Mouse (Mus musculus) central nervous system, embryonic 18 days (tissue): ENCODE data around the gene Thegl. TPM values are rescaled to one million over a fixed set of nuclear protein-coding genes. Genes with fewer than 3 reads are reported as not detected.

Source experiments
- polyA plus RNA-seq: library from polyadenylated mRNA; depleted of rRNA; stranded (reverse); fragments of >200 nt; gene quantifications from 2 replicates; pipeline ENCODE4 v1.2.3, GENCODE M21; 2012; rRNA removed

Gene Thegl
- 0.67 and 0.82 TPM in 2 replicates for polyA plus RNA-seq

DNA sequence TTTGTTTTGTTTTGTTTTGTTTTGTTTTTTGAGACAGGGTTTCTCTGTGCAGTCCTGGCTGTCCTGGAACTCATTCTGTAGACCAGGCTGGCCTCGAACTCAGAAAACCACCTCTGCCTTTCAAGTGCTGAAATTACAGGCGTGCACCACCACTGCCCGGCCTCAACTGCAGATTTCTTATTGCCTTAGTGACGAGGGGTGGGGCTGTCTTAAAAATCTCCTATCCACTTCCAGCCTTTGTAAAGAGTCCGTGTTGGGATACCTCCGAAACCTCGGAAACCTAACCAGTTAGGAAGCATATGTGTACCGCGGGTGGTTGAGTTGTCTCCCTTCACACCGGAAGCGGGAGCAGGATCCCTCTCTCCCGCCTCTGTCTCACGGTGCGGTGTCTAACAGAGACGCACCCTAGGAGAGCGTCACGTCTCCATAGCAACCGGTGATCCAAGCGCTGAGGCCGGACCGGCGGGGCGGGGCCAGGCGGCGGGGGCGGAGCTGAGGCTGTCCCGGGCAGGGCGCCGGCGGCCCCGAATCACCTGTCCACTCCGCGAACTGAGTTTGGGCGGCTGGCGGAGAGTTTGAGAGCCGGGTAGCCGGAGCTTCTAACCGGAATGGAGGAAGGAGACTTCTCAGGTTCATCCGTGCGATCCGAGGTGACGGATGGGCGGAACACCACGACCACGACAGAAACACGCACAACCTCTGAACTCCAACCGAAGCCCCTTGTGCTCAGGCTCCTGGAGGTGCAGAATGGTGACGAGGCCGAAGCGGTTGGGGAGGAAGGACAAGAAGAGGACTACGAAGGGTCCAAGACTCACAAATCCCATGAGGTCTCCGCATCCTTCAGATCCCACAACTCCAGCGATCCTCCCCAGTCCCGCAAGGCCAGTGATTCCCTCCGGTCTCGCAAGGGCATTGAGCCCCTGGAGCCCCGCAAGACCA lies at the start of gene Thegl:
Gene Thegl, plus strand, starts transcription at position 480 of the 939 bp plus-strand sequence.

DNA sequence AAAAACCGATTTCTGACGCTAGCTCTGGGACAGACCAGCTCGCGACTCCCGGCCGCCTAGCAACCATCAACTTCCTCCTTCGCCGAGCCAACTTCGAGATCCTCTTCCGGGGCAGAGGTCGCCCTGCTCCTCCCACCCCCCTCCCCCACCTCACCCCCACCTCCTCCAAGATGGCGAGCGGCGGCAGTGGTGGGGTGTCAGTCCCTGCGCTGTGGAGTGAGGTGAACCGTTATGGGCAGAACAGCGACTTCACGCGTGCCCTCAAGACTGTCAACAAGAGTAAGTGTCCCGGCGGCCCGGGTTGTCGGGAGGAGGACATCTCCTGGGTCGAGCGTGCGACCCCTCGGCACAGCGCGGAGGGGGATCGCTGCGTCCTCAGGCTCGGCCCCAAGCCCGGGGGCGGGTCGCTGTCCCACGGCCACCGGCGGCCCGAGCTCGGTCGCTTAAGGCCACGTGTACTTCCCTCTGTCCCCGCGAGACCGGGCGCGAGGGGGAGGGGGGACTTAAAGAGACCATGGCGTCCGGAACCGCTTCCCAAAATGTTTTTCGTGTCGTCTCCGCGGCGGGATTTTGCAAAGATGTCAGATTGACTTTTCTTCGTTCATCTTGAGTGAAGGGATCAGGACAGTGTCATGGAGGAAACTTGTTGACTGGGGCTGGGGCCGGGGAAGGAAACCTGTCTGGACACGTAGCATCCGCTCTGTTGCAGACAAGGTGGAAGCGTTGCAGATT lies 41.1 kb upstream of the Thegl start, which contains the start of gene Srp72:
Gene Srp72, plus strand, starts transcription at position 130 of the 732 bp plus-strand sequence.

GRCm38 (mm10) chr5:77004051-77004821 lies 11.6 kb upstream of the Thegl start, which contains the start of gene Arl9:
Gene Arl9 (plus strand): TSS chr5:77004055.

Other genes with a start within 250 kb of the Thegl start
- 26.8 and 27.8 TPM in 2 replicates for gene Aasdh, start 110.5 kb upstream of the Thegl start, polyA plus RNA-seq
- 86.3 and 94.0 TPM in 2 replicates for gene Paics, start 64.7 kb upstream of the Thegl start, polyA plus RNA-seq
- 9.5 and 10.8 TPM in 2 replicates for gene Ppat, start 64.4 kb upstream of the Thegl start, polyA plus RNA-seq
- gene Srp72, start 41.3 kb upstream of the Thegl start, polyA plus RNA-seq: 82.3 and 83.2 TPM in 2 replicates
- gene Arl9, start 12.0 kb upstream of the Thegl start, polyA plus RNA-seq: 0.47 and 0.51 TPM in 2 replicates
- 24.6 and 33.1 TPM in 2 replicates for gene Hopx, start 99.1 kb downstream of the Thegl start, polyA plus RNA-seq
- 0.28 and 0.95 TPM in 2 replicates for gene Spink2, start 195.4 kb downstream of the Thegl start, polyA plus RNA-seq
- gene Rest, start 249.5 kb downstream of the Thegl start, polyA plus RNA-seq: 5.0 and 6.0 TPM in 2 replicates